Mouse (Mus musculus): ENCODE results near the gene Cct3.
"Not testable (repeated sequence)": the region's sequence is repeated elsewhere in the genome, so short reads cannot be mapped to it uniquely, and the experiment has no call there.

Gene Cct3

GRCm38 (mm10) chr3:88291970-88292369, 4.9 kb upstream of the Cct3 start:
- peak; percentile 33 to 43 for DNase-seq (ENCODE audit: low spot score in 2 of 2)

DNA sequence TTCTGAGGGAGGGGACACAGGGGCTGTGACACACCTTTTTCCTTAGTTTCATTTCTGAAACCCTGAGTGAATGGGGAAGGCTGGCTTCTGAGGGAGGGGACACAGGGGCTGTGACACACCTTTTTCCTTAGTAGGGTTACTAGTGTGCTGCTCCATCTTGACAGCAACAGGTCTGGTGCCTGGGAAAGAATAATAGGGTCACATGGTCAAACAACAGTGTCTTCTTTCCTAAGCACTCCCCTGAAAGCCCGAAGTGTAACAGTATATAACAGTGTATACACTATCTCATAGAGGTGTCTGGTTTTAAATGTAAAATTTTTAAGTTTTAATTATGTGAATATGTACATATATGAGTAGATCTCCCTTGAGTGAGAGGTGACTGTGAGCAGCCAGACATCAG, 1.6 kb upstream of the Cct3 start:
- not testable (repeated sequence) for DNase-seq (ENCODE audit: low spot score in 2 of 2)

- DNase-seq (ENCODE audit: low spot score in 2 of 2), result no peak
Measured at GRCm38 (mm10) chr3:88296110-88296560, 781 bp upstream of the Cct3 start.

DNA sequence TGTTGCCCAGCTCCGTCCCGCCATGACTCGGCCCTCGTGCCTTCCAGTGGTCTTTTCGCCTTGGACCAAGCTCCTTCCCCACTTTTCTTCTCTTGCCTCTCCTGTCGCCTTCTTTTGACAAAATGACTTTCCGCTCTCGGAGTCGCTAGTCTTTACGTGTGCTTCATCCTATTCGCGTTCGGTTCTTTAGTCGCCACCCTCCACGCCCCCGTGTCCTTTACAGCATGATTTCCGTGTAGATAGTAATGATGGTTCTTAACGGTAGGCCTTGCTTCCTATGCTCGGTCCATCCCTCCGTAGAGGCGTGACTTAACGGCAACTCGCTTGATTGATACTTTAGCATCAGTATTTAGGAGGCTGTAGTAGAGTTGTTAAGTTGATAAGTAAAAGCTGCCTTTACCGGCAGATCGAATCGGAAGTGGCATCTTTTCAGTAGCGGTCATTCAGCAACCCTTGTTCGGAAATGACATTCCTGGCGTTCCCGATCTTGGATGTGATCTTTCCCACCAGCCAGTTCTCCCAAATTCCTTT, 470 bp downstream of the Cct3 start:
- no peak for DNase-seq (ENCODE audit: low spot score in 2 of 2)

DNA sequence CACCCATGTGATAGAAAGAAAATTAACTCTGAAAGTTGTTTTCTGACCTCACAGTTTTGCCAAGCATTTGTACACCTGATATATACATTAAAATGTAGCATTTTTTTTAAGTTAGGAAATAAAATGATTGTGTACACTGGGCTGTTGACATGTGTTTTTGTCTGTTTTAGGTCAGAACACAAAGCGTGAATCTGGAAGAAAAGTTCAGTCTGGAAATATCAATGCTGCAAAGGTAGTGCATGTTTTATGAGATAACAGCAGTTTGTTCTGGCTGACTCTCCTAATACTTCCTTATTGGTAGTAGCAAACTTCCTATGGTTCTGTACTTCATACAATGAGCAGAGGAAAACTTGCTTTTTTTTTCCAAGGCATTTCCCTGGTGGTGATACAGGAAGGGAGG, 2.3 kb downstream of the Cct3 start:
- DNase-seq (ENCODE audit: low spot score in 2 of 2), result no peak

GRCm38 (mm10) chr3:88324951-88325405, 28.1 kb downstream of the Cct3 start, which contains the start of gene Glmp:
Glmp (plus strand) TSS chr3:88325023.
- peak; percentile 24 to 36 for DNase-seq (ENCODE audit: low spot score in 2 of 2)

- no peak for DNase-seq (ENCODE audit: low spot score in 2 of 2)
Measured at GRCm38 (mm10) chr3:88328956-88329355, 32.0 kb downstream of the Cct3 start.

DNA sequence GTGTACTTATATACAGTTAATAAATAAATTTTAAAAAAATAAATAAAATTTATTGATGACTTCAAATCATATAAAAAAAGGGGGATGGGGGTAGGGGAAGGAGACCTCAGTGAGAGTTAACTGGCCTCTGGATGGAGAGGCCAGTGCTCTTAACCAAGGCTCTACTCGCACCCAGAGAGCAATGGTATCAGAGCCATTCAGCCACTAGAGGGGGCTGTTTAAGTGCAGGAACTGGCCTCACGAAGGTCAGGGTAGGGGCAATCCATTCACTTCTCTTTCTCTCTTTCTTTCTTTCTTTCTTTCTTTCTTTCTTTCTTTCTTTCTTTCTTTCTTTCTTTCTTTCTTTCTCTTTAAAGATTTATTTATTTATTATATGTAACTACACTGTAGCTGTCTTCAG, 34.4 kb downstream of the Cct3 start:
- peak; percentile 55 to 67 for DNase-seq (ENCODE audit: low spot score in 2 of 2)

- no peak for DNase-seq (ENCODE audit: low spot score in 2 of 2)
Measured at GRCm38 (mm10) chr3:88334029-88334658, 37.2 kb downstream of the Cct3 start.

DNA sequence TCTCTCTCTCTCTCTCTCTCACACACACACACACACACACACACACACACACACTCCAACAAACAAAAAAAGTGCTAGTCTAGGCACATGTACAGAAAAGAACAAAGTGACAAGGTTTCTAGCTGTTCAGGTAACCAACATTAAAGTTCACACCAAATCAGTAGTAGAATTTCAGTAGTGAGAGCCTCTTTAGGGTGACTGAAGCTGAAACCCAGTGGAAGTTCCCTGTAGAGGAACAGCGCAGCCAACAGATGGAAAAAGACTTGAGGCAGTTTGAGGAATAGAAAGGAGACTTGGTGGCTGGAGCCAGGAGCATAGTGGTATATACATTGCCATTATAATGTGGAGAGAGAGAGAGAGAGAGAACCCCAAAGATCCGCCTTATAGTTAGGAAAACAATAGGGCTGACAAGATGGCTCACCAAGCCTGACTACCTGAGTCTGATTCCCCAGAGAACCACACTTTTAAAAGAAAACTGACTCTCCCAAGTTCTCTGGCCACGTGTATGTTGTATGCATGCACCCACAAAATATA, 38.1 kb downstream of the Cct3 start:
- DNase-seq (ENCODE audit: low spot score in 2 of 2), result no peak

- DNase-seq (ENCODE audit: low spot score in 2 of 2), result no peak
Measured at GRCm38 (mm10) chr3:88335436-88336053, 38.6 kb downstream of the Cct3 start.

DNA sequence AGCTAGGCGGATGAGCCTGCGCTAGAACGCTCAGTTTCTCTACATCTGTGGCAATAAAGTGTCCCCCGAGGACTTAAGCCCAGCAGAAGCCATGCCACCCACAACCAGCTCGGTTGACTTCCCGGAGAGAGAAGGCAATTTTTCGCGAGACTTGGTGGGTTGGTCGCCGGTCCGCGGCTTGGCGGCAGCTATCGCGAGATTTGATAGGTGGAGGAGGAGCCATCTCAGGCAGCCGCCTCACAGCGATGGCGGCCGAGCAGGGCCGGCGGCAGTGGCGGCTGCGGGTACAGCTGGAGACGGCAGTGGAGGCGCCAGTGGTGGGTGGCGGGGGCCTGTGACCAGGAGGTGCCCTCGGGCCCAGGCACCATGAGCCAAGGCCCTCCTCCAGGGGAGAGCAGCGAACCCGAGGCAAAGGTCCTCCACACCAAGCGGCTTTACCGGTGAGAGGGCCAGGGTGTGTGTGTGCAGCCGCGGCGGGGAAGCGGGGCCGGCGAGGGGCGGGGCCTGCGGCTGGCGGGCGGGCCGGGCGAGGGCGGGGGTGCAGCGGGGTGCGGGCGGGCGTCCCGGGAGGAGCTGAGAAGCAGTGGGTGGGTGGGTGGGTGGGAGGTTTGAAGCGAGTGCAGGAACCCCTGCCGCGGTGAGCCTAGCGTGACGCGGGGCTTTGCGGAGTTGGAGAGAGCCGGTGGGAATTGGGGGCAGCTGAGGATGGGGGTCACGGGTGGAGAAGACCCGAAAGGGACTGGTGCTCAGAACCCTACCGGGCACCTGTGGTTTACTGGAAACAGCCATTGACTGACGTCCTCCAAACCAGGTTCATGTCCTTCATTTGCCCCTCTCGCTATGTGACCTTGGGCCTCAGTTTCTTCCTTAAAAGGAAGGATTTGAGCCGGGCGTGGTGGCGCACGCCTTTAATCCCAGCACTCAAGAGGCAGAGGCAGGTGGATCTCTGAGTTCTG, 39.4 kb downstream of the Cct3 start, which contains the start of the genes Tmem79 and Smg5:
Gene Tmem79 (minus strand): TSS at position 91 of the 956 bp plus-strand sequence.
Gene Smg5 (plus strand): TSS at position 203 of the 956 bp plus-strand sequence.
- peak; percentile 97 for DNase-seq (ENCODE audit: low spot score in 2 of 2)

- peak in 1 of 2 experiments; percentile 16 for DNase-seq (ENCODE audit: low spot score in 2 of 2)
Measured at GRCm38 (mm10) chr3:88337367-88338020, 40.6 kb downstream of the Cct3 start.

GRCm38 (mm10) chr3:88338316-88338715, 41.4 kb downstream of the Cct3 start:
- DNase-seq (ENCODE audit: low spot score in 2 of 2), result no peak

DNA sequence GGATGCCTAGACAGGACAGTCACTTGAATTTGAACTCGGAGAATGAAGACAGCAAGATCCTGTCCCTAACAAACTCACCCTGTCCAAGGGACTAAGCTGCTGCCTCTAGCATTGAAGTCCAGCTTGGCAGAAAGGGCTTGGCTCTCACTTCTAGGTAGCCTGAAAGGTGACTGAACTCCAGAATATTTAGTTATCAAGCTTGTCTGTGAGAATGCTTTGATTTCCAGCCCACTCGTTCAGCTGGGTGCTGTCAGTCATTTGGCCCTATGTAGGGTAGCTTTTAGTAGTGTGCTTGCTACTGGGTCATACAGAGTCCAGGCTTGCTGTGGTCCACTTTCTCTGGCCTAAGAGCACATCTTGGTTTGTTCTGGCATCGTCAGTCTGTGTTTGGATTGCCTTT, 42.1 kb downstream of the Cct3 start:
- DNase-seq (ENCODE audit: low spot score in 2 of 2), result no peak

GRCm38 (mm10) chr3:88350732-88351131, 53.8 kb downstream of the Cct3 start:
- no peak for DNase-seq (ENCODE audit: low spot score in 2 of 2)

DNA sequence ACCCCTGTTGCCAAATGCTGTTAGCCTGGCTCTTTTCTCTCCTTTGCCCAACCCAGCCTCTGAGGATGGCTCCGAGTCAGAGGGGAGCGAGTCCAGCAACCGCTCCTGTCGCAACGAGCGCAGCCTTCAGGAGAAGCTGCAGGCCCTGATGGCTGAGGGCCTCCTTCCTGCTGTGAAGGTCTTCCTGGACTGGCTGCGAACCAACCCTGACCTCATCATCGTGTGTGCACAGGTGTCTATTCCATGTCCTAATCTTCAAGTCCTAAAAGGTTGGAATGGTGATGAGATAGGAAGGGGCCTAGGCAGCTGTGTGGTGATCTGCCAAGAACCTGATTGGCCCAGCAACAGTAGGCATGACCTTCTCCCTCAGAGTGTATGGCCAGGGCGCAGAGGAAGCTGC, 56.0 kb downstream of the Cct3 start:
- no peak for DNase-seq (ENCODE audit: low spot score in 2 of 2)

DNA sequence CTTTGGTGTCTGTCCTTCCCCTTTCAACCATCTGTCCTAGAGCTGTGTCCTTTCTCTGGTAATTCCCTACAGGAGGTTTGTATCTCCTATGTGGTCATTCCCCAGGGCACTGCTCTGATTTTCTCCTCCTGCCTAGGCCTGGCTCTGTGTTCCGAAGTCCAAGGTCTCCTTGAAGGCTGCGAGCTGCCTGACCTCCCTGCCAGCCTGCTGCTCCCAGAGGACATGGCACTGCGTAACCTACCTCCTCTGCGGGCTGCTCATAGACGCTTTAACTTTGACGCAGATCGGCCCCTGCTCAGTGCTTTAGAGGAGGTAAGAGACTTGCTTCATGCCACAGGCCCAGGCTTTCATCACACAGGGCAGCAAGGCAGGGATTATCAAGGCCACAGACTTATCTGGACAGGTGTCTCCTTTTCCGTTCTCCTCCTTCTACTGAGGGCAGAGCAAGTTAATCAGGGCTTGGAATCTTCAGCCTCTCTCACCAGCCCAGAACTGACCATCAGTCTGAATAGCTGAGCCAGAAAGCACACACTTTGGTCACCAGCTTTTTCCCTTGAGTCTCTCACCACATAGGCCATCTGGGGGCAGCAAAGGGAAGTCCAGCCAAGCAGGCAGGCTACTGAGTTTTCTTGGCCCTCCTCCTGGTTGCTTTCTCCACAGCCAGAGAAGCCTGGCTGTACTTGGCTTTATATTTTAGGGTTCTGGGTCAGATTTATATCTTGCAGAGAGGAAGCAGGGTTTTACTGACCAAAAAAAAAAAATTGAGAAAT, 57.7 kb downstream of the Cct3 start:
- no peak for DNase-seq (ENCODE audit: low spot score in 2 of 2)

DNA sequence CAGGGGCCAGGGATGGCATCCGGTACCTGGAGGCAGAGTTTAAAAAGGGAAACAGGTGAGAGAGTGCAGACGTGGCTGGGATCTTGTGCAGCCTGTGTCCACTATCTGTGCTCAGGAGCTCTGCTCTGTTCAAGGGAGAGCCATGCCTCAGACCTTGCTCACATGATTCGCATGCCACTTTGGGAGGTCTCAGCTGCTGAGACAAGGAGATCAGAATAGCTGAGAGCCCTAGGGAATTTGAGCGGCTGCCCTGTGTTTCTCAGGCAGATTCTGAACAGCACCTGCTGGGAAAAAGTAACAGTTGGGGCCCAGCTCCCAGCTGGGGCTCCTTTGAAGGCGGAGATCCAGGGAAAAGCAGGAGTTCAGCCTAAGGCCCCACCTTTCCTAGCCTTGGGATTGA, 62.7 kb downstream of the Cct3 start:
- no peak for DNase-seq (ENCODE audit: low spot score in 2 of 2)

DNA sequence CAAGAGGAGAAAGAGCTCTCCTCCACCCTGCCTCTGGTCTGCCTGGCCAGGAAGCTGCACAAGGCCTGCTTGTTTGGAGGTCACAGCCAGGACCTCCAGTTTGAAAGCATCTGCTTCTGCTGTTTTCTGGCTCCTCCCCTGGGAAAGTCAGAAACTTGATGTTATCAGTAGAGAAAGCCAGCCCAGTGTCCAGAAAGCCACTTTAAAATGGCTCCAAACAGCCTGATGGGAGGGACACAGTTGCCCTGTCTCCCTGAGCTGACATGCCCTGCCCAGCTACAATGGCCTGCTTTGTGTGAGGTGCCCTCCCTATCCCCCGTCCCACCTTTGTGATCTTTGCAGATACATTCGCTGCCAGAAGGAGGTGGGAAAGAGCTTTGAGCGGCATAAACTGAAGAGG, 63.1 kb downstream of the Cct3 start:
- DNase-seq (ENCODE audit: low spot score in 2 of 2), result no peak

All from natural killer cell, adult 2 months (primary cell).